Mouse (Mus musculus): ENCODE measurements at regions not wholly inside any gene's neighbourhood (a gene's known extent, or its start where the extent isn't known, plus 50 kb on each side); places are given as distances from the start of the nearest gene placed in this dataset.
A peak's percentile ranks its signal among the peaks of the same experiment; 100 is the strongest.

GRCm38 (mm10) chrX:11555035-11555570 lies 227.5 kb downstream of the H2al1j start:
- TF ChIP-seq POLR2A (IDR thresholded peaks at IDR 0.05; ENCODE audit: borderline replicate concordance, insufficient read depth, low read length) = no peak
- TF ChIP-seq CTCF (IDR thresholded peaks at IDR 0.05; ENCODE audit: borderline replicate concordance, insufficient read depth, low read depth, low read length) = no peak
- H3K27ac ChIP-seq (ENCODE audit: insufficient read depth, low read length) = no peak overlapping the region
- DNase-seq = peak; percentile 16 to 18
- no peaks in the 10 kb centered on the region for H3K27me3 ChIP-seq (ENCODE audit: control insufficient read depth, insufficient read depth, low read length)
- no peak overlapping the region for H3K4me3 ChIP-seq (replicated peaks; ENCODE audit: insufficient read depth, low read depth, low read length)
- H3K4me1 ChIP-seq (ENCODE audit: control insufficient read depth, insufficient read depth, low read length) = no peaks in the 10 kb centered on the region
- 25% methylated on average over 7 of the region's 7 CpGs for WGBS

GRCm38 (mm10) chrX:11558260-11558659 lies 230.6 kb downstream of the H2al1j start:
- H3K27me3 ChIP-seq (ENCODE audit: control insufficient read depth, insufficient read depth, low read length) = no peaks in the 10 kb centered on the region
- 92% methylated on average over 2 of the region's 2 CpGs for WGBS
- TF ChIP-seq CTCF (IDR thresholded peaks at IDR 0.05; ENCODE audit: borderline replicate concordance, insufficient read depth, low read depth, low read length) (no peak), POLR2A (IDR thresholded peaks at IDR 0.05; ENCODE audit: borderline replicate concordance, insufficient read depth, low read length) (no peak)
- H3K27ac ChIP-seq (ENCODE audit: insufficient read depth, low read length) = no peak overlapping the region
- DNase-seq = no peak
- no peaks in the 10 kb centered on the region for H3K4me1 ChIP-seq (ENCODE audit: control insufficient read depth, insufficient read depth, low read length)
- no peak overlapping the region for H3K4me3 ChIP-seq (replicated peaks; ENCODE audit: insufficient read depth, low read depth, low read length)

- WGBS = 74% methylated on average over 17 of the region's 17 CpGs
- TF ChIP-seq CTCF (IDR thresholded peaks at IDR 0.05; ENCODE audit: borderline replicate concordance, insufficient read depth, low read depth, low read length) (no peak), POLR2A (IDR thresholded peaks at IDR 0.05; ENCODE audit: borderline replicate concordance, insufficient read depth, low read length) (no peak)
- no peak for DNase-seq
- no peaks in the 10 kb centered on the region for H3K27me3 ChIP-seq (ENCODE audit: control insufficient read depth, insufficient read depth, low read length)
- H3K27ac ChIP-seq (ENCODE audit: insufficient read depth, low read length) = no peak overlapping the region
- H3K4me1 ChIP-seq (ENCODE audit: control insufficient read depth, insufficient read depth, low read length) = no peaks in the 10 kb centered on the region
- H3K4me3 ChIP-seq (replicated peaks; ENCODE audit: insufficient read depth, low read depth, low read length) = no peak overlapping the region
These were observed 233.1 kb downstream of the H2al1j start for GRCm38 (mm10) chrX:11560550-11561276.

- Histone ChIP-seq H3K27ac (ENCODE audit: insufficient read depth, low read length) (no peak overlapping the region), H3K27me3 (ENCODE audit: control insufficient read depth, insufficient read depth, low read length) (no peaks in the 10 kb centered on the region), H3K4me1 (ENCODE audit: control insufficient read depth, insufficient read depth, low read length) (no peaks in the 10 kb centered on the region), H3K4me3 (replicated peaks; ENCODE audit: insufficient read depth, low read depth, low read length) (no peak overlapping the region)
- TF ChIP-seq POLR2A (IDR thresholded peaks at IDR 0.05; ENCODE audit: borderline replicate concordance, insufficient read depth, low read length) (no peak), CTCF (IDR thresholded peaks at IDR 0.05; ENCODE audit: borderline replicate concordance, insufficient read depth, low read depth, low read length) (no peak)
- 55% methylated on average over 2 of the region's 2 CpGs for WGBS
- no peak for DNase-seq
These were observed 238.3 kb downstream of the H2al1j start for GRCm38 (mm10) chrX:11565888-11566287.

- Histone ChIP-seq H3K4me1 (ENCODE audit: control insufficient read depth, insufficient read depth, low read length) (no peaks in the 10 kb centered on the region), H3K4me3 (replicated peaks; ENCODE audit: insufficient read depth, low read depth, low read length) (no peak overlapping the region), H3K27me3 (ENCODE audit: control insufficient read depth, insufficient read depth, low read length) (no peaks in the 10 kb centered on the region), H3K27ac (ENCODE audit: insufficient read depth, low read length) (no peak overlapping the region)
- DNase-seq = no peak
- 76% methylated on average over 6 of the region's 6 CpGs for WGBS
- TF ChIP-seq POLR2A (IDR thresholded peaks at IDR 0.05; ENCODE audit: borderline replicate concordance, insufficient read depth, low read length) (no peak), CTCF (IDR thresholded peaks at IDR 0.05; ENCODE audit: borderline replicate concordance, insufficient read depth, low read depth, low read length) (no peak)
These were observed 240.2 kb downstream of the H2al1j start for GRCm38 (mm10) chrX:11567827-11568226.

- no peak overlapping the region for H3K4me3 ChIP-seq (replicated peaks; ENCODE audit: insufficient read depth, low read depth, low read length)
- WGBS = 90% methylated on average over 5 of the region's 5 CpGs
- H3K27me3 ChIP-seq (ENCODE audit: control insufficient read depth, insufficient read depth, low read length) = no peaks in the 10 kb centered on the region
- H3K27ac ChIP-seq (ENCODE audit: insufficient read depth, low read length) = no peak overlapping the region
- no peaks in the 10 kb centered on the region for H3K4me1 ChIP-seq (ENCODE audit: control insufficient read depth, insufficient read depth, low read length)
- TF ChIP-seq POLR2A (IDR thresholded peaks at IDR 0.05; ENCODE audit: borderline replicate concordance, insufficient read depth, low read length) (no peak), CTCF (IDR thresholded peaks at IDR 0.05; ENCODE audit: borderline replicate concordance, insufficient read depth, low read depth, low read length) (no peak)
- DNase-seq = no peak
These were observed 240.6 kb downstream of the H2al1j start for GRCm38 (mm10) chrX:11568262-11568661.

GRCm38 (mm10) chrX:11574354-11574753 lies 246.7 kb downstream of the H2al1j start:
- 69% methylated on average over 3 of the region's 3 CpGs for WGBS
- Histone ChIP-seq H3K27ac (ENCODE audit: insufficient read depth, low read length) (no peak overlapping the region), H3K4me3 (replicated peaks; ENCODE audit: insufficient read depth, low read depth, low read length) (no peak overlapping the region), H3K4me1 (ENCODE audit: control insufficient read depth, insufficient read depth, low read length) (peaks cover 4% of the 10 kb centered on the region; the same call in 1 of the 2 replicates), H3K27me3 (ENCODE audit: control insufficient read depth, insufficient read depth, low read length) (no peaks in the 10 kb centered on the region)
- TF ChIP-seq POLR2A (IDR thresholded peaks at IDR 0.05; ENCODE audit: borderline replicate concordance, insufficient read depth, low read length) = no peak
- no peak for TF ChIP-seq CTCF (IDR thresholded peaks at IDR 0.05; ENCODE audit: borderline replicate concordance, insufficient read depth, low read depth, low read length)
- DNase-seq = no peak

GRCm38 (mm10) chrX:11575571-11575970 lies 247.9 kb downstream of the H2al1j start:
- WGBS = 48% methylated on average over 6 of the region's 6 CpGs
- Histone ChIP-seq H3K27ac (ENCODE audit: insufficient read depth, low read length) (no peak overlapping the region), H3K4me1 (ENCODE audit: control insufficient read depth, insufficient read depth, low read length) (peaks cover 4% of the 10 kb centered on the region; the same call in 1 of the 2 replicates), H3K27me3 (ENCODE audit: control insufficient read depth, insufficient read depth, low read length) (no peaks in the 10 kb centered on the region), H3K4me3 (replicated peaks; ENCODE audit: insufficient read depth, low read depth, low read length) (no peak overlapping the region)
- DNase-seq = peak; percentile 22 to 46
- no peak for TF ChIP-seq CTCF (IDR thresholded peaks at IDR 0.05; ENCODE audit: borderline replicate concordance, insufficient read depth, low read depth, low read length)
- TF ChIP-seq POLR2A (IDR thresholded peaks at IDR 0.05; ENCODE audit: borderline replicate concordance, insufficient read depth, low read length) = no peak
